Mouse (Mus musculus): Measurements from ENCODE around the gene Opcml.

The Opcml gene

DNA sequence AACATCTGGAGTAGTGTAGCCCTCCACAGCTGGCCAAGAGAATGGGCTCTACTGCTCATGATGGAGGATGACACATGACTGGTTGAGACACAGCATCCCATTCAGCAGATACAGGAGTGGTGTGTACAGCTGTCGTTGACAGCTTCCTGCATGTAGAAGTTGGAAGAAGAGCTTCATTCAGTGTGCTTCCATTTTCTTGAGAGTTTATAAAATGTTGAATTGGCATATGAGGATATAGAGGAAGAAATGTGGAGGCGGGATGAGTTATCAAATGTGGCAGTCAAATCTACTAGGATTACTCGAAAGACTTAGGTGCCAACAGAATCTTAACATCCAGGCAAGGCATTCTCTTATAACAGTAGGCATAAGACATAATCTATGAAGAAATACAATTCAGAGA, 723.3 kb downstream of the Opcml start:
- no peak for DNase-seq (ENCODE audit: low read depth, low spot score)

DNA sequence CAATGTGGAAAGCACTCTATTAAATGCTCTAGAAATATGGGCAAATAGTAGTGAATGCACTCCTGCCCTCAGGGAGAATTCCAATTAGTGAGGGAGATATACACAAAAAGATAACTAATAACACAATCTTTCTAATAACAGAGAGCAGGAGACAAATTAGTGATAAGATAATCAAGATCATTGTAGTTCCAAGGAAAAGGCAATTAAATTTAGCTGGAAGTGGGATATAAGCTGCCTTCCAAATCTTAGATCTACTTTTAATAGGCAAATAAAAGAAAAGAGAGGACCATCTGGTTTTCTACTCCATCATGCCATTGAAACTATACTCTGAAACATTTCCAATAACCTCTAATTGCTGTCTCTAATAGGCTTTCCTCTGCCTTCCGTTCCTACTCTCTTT, 742.6 kb downstream of the Opcml start:
- no peak for DNase-seq (ENCODE audit: low read depth, low spot score)

DNA sequence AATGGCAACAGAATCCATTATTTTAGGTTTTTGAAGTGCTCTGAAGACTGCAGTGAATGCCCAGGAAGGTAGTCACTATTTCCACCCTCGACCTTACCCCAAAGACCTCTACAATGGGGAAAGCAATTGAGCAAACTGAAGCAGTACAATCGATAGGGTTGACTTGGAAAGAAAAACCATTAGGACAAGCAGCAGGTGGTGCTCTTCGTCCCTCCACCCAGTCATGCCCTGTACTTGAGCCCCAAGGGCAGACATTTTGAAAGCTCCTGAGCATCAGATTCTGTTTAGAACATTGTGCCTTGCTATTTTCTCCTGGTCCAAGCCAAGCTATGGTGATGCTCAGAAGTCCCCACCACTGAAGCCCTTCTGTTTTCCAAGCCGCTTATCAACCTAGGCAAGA, 744.4 kb downstream of the Opcml start:
- no peak for DNase-seq (ENCODE audit: low read depth, low spot score)

DNA sequence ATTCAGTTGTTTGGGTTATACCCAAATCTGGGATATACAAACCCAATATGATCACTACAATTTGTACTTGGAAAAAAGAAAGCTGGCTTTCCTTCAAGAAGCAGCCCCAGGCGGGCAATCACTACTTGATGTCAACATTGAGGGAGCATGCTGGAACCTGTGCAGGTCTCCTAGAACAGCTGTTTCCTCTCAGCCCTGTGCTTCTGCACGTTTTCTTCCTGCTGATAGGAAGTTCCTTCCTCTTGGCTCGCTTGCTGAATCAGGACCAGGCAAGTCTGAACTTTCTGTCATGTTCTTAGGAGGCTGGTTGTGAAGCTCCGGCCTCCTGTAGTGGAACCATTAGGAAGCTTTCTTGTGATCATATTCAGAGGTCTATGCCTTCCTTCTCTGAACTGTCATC, 746.1 kb downstream of the Opcml start:
- no peak for DNase-seq (ENCODE audit: low read depth, low spot score)

DNA sequence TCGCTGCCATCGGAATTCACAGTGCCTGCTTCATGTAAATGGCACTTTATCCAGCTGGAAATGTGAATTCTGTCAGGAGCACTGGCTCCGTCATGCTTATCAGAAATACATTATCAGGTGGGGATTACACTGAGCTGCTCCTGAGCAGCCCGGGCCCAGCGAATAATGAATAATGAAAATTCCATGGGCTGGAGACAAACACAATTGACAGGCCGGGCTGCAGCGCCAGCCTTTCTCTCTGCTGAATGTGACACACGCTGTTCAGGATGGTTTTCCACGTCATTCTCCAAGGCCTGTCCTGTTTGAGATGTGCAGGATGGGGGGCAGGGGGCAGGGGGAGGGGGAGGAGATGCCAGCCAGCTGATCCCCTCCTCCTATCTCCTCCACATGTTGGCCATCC, 757.6 kb downstream of the Opcml start:
- no peak for DNase-seq (ENCODE audit: low read depth, low spot score)

DNA sequence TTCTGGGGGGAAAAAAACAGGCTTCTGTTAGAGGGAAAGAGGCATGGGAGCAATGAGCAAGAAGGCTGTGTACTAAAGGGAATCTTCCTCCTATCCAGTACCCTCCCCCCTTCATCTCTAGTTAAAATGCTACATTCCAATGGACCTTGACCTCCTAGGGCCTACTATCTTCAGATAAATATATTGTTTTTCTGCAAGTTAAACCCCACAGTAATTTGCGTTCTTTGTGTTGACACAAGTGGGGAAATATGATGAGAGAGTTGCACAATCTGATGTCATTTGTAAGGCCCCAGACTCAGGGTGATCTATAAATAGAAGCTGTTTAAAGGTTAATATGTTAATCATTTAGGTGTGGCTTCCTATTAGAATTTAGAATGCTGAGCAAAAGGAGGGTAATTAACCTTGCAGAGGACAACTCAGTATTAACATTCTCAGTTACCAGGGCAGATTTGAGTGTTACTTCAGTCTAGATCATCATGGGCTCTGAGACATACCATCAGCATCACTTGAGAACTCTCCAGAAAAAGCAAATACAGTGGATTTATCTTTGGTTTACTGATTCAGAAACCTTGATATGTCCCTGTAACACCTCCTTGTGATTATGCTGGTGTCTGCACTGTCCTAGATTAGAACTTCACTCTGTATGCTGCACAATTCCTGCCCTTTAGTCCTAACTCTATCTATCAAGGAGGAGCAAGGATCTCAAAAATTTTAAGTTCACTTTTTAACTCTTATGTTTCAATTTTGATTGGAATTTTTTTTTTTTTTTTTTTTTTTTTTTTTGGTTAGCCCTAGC, 762.0 kb downstream of the Opcml start:
- DNase-seq (ENCODE audit: low read depth, low spot score) = no peak

DNA sequence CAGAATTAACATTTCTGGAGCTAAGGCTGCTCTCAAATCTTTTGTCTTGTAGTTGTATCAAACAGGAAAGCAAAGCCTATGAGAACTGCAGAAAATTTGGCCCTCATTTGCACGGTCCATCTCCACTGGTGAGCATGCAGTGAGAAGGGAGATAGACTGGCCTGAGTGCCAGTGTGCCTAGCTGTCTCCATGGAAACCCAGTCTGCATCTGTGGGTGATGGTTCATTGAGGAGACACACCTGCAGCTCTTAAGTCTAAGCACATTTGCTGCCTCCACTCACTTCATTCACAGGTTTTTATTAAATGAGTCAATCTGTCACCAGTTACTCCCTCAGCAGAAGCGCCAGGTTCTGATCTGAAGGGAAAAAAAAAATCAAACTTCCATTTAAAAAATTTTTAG, 768.1 kb downstream of the Opcml start:
- DNase-seq (ENCODE audit: low read depth, low spot score) = no peak

DNA sequence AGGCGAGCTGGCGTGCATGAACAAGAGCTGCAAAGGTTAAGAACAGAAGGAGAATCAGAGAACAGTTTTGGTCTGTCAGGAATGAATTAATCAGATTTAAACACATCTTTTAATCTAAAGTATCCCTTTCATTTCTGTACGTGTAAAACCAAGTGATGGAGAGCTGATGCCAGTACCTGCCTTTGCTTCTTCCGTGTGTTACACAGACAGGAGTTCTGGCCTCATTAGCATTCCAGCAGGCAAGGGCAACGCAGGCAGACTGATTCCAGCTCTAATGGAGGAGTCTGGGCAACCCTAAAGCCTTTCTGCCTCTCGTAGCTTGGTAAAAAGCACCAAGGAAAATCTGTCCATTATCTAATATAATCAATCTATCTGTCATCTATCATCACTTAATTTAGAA, 771.2 kb downstream of the Opcml start:
- no peak for DNase-seq (ENCODE audit: low read depth, low spot score)

DNA sequence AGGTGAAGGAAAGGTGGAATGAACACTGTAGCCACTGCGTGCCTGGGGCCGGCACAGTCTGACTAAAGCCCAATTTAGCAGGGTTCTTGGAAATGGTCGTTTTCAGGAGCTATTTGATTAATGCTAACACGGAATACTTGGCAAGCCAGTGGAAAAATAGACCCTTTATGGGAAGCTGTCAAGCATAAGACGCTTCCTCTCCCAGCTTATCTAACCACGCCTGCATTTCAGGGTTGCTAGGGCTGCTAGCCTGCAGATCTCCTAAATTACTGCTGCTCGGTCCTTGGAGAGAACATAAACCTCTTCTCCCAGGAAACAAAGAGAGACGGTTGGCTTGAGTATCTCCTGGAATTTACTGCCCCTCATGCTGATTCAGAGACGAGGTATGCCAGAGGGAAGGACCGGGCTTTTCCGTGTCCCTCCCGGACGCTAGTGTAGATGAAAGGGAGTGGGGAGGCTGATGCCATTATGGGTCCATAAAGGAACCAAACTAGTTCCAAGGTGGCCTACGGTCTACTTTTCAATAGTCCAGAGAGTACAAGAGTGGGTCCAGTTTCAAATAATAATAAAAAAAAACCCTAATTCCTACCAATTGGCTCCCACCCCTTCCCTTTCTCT, 772.6 kb downstream of the Opcml start:
- DNase-seq (ENCODE audit: low read depth, low spot score) = no peak

DNA sequence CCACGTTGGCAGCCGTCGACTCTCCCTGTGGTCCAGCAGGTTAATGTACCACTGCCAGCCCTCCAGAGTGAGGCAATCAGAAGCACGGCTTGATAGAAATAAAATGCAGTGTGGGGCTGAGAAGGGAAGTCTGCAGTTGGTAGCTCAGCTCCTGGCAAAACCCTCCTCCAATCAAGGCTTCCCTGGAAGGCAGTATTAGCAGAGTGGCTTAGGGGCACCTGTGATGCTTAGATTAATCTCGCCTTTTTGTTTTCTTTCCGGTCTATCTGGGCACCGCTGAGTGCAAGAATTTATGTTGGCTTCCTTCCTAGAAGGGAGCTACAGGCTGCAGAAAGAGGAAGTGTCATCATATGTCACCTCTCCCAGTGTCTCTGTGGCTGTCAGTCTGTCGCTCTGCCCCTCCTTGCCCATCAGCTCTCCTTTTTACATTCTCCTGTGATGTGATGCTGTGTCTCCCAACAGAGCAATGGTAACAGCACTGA, 778.5 kb downstream of the Opcml start:
- DNase-seq (ENCODE audit: low read depth, low spot score) = no peak

DNA sequence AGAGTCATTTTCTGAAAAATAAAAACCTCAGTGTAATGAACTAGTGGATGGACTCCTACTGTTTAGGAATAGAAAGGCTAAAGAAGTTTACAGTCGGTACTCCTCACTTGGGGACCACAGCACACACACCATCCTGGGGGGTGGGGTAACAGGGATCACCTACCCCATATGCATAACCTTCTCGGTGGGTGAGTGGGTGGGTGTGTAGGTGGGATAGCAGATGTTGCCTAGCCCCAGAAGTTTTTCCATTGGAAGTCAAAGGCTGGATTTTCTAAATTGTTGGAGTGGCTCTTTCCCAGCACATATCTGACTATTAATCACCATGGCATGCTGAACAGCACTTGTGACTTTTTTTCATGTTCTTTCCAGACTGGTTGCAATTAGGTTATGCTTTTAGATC, 779.2 kb downstream of the Opcml start:
- no peak for DNase-seq (ENCODE audit: low read depth, low spot score)

DNA sequence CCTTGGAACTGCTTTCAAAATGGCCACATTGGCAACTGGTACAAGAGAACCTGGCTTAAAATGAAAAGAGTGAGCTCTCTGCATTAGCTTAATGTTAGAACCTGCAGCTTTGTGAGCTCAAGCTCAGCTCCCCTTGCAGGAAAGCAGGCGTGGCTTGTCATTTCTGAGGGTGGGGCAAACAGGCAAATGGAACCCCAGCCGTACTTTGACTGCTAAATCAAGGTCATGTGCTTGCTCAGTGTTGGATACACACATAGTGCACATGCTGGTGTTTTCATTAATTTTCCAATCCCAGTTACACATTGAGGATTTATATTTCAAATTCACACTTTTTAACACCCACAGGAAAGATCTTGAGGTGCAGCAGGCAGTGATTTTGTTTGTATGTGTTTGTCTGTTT, 781.1 kb downstream of the Opcml start:
- no peak for DNase-seq (ENCODE audit: low read depth, low spot score)

DNA sequence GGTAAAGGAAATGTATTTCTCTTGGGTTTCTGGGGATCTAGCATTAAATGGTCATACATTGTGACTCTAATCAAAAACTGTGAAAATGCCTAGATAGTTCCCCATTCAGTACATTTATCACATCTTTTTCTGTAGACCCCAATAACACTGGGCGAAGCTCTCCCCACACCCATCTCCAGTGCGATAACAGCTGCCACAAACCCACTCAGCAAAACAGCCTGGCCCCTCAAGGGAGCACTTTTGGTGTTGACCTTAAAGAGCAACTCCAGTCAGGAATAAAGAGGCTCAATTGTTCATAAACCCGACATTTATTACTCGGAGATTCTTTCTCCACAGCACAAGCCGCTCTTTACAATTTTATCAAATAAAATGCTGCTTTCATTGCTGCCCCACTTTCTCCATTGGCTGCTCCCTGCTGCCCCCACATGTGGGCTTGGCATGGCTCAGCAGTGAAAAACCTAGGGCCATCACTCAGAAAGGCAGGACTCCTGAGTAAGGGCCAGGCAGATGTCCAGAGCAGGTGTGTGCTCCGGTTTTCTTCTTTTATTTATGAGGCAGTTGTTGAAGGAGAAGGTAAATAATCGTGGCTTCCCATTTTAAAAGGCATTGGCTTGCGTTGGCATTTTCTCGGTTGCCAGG, 781.7 kb downstream of the Opcml start:
- DNase-seq (ENCODE audit: low read depth, low spot score) = no peak

DNA sequence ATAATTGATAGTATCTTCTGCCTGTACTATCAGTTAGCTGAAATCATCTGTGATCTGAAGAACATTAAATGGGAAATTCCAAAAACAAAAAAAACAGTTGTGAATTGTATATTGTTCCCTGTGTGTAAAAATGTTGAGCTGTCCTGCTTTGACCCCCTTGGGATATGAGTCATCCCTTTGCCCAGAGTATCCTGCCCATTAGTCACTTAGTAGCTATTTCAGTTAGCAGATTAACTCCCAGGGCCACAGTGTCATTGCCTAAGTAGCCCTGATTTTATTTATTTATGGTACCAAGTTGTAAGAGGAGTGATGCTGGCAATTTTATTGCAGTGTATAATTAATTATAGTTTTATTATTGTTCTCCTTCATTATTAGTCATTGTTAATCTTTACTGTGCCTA, 788.2 kb downstream of the Opcml start:
- no peak for DNase-seq (ENCODE audit: low read depth, low spot score)

DNA sequence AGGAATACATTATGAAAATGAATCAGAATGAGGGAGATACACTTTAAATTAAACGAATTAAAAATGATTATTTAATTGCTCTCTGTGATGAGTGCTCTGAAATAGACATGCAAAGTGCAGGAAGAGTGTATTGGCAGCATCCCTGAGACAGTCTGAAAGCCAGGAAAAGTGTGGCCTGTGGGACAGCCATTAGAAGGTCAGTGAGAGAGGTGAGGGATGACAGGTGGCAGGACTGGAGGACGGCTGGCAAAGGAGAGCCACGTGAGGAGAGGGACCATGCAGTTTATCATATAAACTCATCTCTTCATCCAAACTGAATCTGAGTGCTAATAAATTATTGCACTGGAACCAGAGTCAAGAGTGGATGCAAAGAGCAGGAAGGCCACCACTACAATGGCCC, 796.7 kb downstream of the Opcml start:
- DNase-seq (ENCODE audit: low read depth, low spot score) = no peak

DNA sequence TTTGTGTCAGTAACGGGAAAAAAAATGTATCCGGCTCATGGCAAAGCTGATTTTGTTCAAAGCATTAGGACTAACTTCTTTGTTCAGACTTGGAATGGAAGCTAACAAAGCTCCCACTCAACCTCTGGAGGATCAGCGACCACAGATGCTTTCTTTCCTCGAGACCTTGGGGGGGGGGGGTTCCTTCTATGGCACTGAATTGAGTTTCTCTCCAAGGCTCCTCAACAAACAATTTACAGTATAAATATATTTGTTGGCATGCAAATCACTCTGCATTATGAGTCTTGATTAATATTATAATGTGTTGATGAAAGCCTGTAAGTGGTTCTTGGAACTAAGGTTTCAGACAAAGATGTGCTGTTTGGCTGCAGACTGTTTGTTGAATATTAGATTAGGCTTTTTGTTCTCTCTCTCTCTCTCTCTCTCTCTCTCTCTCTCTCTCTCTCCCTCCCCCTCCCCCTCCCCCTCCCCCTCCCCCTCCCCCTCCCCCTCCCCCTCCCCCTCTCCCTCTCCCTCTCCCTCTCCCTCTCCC, 797.3 kb downstream of the Opcml start:
- no peak for DNase-seq (ENCODE audit: low read depth, low spot score)

DNA sequence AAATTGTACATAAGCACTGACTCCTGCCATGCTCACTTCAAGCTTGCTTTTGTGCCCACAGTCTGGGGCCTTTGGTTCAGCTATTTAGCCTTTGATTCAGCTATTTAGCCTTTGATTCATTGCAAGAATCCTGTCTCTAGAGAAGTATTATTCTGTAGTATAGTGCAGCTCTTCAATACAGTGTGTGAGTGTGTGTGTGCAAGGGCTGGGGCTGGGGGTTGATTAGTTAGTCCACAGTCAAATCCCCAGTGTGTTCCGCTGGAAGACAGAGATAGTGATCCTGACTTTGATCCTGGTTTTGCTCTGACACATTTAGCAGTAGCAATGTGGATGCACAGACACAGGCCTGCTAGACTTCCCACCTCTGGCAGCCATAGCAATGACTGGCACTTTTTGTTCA, 797.9 kb downstream of the Opcml start:
- no peak for DNase-seq (ENCODE audit: low read depth, low spot score)

DNA sequence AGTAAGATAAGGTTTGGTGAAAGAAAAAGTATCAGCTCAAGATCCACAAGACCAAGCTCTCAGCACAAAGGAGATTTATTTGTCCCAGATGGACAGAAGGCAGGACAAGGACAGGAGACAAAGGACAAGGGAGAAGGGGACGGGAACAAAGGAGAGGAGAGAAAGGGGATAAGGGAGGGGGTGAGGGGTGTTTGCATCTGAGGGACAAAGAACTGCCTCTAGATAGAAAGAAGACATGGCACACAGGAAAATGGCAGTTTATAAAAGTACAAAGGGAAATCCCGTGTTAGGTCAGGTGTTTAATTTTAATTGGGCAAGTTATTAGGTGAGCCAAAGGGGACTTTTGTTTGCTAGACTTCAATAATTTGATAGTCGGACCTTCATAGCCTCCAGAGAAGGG, 801.6 kb downstream of the Opcml start:
- no peak for DNase-seq (ENCODE audit: low read depth, low spot score)

DNA sequence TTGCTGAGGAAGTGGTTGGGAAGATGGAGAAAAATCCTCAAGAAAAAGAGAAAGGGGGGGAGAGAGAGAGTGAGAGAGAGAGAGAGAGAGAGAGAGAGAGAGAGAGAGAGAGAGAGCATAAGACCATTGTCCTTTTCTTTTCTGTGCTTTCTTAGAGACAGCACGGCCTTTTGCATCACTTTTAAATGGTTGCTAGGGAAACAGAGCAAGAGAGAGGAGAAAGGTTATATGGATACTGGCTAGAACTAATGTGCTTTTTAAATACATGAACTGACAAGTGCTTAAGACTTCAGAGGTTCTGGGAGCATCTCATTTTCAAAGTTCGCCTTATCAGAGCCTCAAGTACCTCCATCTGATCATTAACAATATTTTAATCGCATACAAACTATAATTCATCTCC, 804.5 kb downstream of the Opcml start:
- no peak for DNase-seq (ENCODE audit: low read depth, low spot score)

DNA sequence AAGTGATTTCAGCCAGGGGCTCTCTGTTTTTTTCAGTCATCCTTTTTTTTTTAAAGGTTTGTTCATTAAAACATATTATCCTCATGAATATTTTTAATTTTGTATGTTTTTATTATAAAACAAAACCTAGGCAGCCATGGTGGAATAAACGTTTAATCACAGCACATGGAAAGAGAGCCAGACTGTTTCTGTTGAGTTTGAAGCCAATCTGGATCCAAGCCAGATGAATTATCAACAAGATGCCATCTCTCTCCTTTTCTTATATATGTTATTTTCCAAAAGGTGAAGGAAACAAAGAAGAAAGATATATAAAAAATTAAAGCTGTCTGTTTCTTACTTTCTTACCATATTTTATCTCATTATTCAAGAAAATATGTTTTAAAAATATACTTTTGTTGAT, 815.0 kb downstream of the Opcml start:
- DNase-seq (ENCODE audit: low read depth, low spot score) = no peak

DNA sequence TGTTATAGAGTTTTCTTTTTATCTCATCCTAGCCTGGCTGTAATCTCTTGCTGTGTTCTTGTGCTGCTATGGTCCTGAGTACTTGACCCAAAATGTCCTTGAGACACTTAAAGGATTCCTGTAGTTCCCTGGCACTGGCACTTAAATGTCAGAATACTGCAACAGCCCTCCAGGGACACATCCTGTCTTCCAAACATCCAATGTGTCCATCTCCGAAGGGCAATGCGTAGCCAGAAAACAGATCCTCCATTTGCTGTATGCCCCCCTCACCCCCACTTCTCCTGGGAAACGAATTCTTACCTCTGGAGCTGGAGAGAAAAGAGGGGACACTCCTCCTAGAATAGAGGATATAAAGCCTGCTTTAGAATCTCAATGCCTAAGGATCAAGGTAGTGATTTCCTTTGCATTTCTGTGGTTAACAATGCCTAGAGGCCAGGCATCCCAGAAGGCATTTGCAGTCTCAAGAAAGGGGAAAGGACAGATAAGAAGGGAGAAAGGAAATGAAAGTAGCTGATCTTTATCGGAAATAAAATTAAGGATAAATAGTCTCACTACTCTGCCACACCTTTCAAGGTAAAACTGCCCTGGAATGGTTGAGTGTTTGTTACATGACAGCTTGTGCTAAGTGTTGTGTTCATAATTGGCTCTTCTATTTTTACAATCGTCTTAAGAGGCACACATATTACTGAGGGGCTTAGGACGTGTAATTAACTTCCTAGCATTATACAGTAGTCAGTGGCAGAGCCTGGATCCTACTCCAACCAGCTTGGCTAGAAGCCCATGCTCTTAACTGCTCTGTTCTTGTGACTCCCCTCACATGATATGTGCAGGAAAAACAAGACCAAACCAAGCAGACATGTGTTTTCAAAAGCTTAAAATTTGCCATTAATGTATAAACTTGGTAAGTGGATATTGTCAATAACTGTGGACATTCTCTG, 823.4 kb downstream of the Opcml start:
- DNase-seq (ENCODE audit: low read depth, low spot score) = no peak

DNA sequence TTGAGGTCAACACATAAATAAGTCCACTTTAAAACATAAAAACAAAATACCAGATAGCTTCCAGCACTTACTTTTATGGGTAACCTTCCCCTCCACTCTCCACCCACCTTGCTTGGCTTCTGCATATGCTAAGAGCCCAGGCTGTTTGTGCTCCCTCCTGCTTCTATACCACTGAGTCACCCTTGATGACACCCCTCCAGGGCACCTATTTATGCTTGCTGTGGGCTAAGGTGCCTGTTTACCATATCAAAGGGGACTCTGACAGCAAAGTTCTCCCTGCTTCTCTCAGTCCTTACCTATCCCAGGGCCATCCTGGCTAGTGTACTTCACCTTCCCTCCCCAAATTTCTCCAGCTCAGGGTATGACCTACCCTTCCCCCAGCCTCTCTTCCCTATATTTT, 824.9 kb downstream of the Opcml start:
- no peak for DNase-seq (ENCODE audit: low read depth, low spot score)
